Mouse (Mus musculus) spleen, postnatal 4 days (tissue): Measurements from ENCODE around the gene 1110059G10Rik.

Source experiments
- DNase-seq, 2 experiments: peaks; one replicate each; pipeline ENCODE4 v3.0.0; 2022; ENCODE audit warnings: low spot score in 2 of 2

The 1110059G10Rik gene

GRCm38 (mm10) chr9:122950643-122951475, at the start of gene 1110059G10Rik, which contains the start of gene Kif15:
Gene 1110059G10Rik, minus strand, starts transcription at chr9:122951000.
Gene Kif15, plus strand, starts transcription at chr9:122951046.
- peak; percentile 93 to 98 for DNase-seq

DNA sequence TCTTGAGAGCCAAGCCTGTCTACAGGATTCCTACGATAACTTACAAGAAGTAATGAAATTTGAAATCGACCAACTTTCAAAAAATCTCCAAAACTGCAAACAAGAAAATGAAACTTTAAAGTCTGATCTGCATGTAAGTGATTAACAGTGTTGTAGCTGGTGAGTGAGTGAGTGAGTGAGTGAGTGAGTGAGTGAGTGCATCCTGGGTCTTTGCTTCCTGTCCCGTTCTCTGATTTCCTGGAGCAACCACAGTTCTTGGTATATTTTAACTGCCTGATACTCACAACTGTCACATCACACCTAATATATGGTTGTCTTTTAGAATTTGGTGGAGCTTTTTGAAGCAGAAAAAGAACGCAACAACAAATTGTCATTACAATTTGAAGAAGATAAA, 48.4 kb upstream of the 1110059G10Rik start:
- DNase-seq: no peak

DNA sequence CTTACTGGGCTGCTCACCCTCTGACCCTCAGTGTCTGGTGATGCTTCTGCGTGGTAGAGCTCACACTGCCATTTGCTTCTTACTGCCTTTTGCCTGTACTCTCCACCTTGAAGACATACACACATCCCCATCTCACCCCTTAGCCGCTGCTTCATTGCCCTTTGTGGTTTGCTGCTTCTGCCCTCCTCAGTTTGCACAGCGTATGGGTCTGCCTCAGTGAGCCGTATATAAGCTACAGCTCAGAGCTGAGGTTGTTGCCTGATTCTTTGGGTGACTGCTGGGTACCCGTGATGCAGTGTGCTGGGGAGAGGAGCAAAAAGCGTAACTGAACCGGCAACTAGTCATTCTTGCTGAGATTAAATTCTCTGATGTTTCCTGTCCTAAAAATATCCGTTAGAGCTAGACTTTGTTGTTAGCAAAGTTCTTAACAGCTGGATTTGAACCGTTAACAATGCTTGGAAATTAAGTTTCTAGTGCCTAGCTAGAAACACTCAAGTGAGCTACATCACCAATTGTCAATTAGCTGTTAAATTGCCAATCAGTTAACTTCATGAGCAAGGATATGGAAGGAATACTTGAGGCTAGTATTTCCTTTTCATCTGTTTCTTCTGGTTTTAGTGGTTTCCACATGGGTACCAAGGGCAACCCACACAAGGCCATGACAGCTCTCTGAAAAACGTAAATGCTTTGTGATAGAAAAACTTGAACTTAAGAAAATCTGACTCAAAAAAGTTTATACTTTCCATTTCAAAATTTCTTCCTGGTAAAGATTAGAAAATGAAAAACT, 47.8 kb upstream of the 1110059G10Rik start:
- no peak for DNase-seq

DNA sequence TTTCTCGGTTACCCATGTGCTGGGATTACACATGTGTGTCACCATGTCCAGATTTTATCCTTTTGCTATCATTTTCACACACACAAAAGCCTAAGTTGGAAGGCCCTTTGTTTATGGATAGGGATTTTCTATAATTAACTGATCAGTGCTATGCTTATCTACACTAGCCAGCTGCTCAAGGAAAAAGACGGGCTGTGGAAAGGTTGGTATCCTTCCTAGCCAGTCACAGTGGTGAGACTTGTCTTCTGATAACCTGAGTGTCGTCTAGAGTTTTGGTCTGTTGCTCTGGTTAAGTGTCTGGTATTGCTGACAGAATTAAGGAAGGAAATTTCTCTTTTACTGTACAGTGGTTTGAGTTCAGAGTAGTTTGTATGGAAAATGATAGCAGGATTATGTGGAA, 21.9 kb downstream of the 1110059G10Rik start:
- DNase-seq: no peak

GRCm38 (mm10) chr9:122922936-122923381, 27.8 kb downstream of the 1110059G10Rik start, which contains the start of gene Zfp105:
Gene Zfp105, plus strand, starts transcription at chr9:122923072.
- peak; percentile 40 to 71 for DNase-seq

GRCm38 (mm10) chr9:122922436-122922835, 28.4 kb downstream of the 1110059G10Rik start:
- DNase-seq: no peak

DNA sequence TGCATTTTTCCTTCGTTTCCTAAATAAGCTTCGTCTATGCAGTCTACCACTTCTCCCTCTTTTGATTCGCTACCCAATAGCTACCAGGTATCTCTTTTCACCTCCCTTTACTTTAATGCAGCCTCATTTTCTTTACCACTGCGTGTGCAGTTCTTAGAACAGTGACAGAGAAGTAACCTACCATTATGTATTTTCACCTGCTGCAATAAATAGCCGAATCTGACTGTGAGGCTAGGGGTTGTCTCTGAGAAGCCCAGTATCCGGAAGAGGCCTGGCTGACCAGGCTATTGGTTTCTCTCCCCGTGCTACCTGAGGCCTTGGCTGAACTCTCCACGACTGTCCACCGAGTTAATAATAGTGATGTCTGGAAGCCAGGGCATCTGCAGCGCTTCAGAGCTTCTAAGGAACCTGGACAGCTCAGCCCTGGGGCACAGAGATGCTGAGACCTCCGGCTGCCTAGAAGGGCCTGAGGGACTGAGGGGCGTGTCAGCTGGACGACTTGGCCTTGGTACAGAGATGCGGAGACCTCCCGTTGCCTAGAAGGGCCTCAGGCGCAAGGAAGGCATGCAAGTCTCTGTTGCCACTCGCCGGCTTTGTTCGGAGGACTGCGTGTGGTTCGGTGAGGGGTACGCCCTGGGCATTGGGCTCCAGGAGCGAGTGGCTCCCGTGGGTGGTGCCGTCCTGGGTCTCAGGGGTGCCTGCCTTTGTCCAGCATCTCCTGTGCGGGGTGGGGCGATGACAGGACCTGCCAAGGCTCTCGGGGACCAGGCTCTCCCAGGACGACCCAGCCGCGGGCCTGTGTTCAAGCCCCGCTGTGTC, 47.9 kb downstream of the 1110059G10Rik start:
- peak; percentile 29 to 59 for DNase-seq

GRCm38 (mm10) chr9:122901047-122901446, 49.8 kb downstream of the 1110059G10Rik start:
- no peak for DNase-seq
